Mouse (Mus musculus) G1E-ER4 (cell line): Measurements from ENCODE around the gene Olfr812. TPM values are rescaled to one million over a fixed set of nuclear protein-coding genes. Genes with fewer than 3 reads are reported as not detected.
"Not testable (repeated sequence)": the region's sequence is repeated elsewhere in the genome, so short reads cannot be mapped to it uniquely, and the experiment has no call there.

ENCODE experiments used
- GATA1 ChIP-seq: IDR thresholded peaks from one replicate; pipeline ENCODE4 v1.8.0; 2012; ENCODE audit warnings: low read length, inconsistent platforms
- polyA plus RNA-seq: library from polyadenylated mRNA; stranded (reverse); fragments of >175 nt; gene quantifications from 2 replicates; pipeline ENCODE4 v1.2.3, GENCODE M21; 2012

The Olfr812 gene
- polyA plus RNA-seq = not detected in 2 replicates

GRCm38 (mm10) chr10:129845994-129846393, at the start of gene Olfr812:
Olfr812 (minus strand) TSS chr10:129846094.
- no peak for TF ChIP-seq GATA1

- TF ChIP-seq GATA1 = no peak
These were observed 40.0 kb upstream of the Olfr812 start for GRCm38 (mm10) chr10:129885934-129886333.

GRCm38 (mm10) chr10:129879751-129880150, 33.9 kb upstream of the Olfr812 start, which contains the start of gene Olfr814:
Olfr814 (minus strand) TSS chr10:129879851.
- TF ChIP-seq GATA1 = not testable (repeated sequence)

- TF ChIP-seq GATA1 = no peak
These were observed 9.2 kb upstream of the Olfr812 start, which contains the start of gene Olfr813 for GRCm38 (mm10) chr10:129855067-129855466. Olfr813 (plus strand) TSS chr10:129855367.

GRCm38 (mm10) chr10:129847343-129847742, 1.4 kb upstream of the Olfr812 start:
- no peak for TF ChIP-seq GATA1

- no peak for TF ChIP-seq GATA1
These were observed 41.6 kb downstream of the Olfr812 start, which contains the start of gene Olfr811 for GRCm38 (mm10) chr10:129804296-129804695. Olfr811 (minus strand) TSS chr10:129804396.

- no peak for TF ChIP-seq GATA1
These were observed 51.1 kb downstream of the Olfr812 start, which contains the start of gene Olfr810 for GRCm38 (mm10) chr10:129794817-129795216. Olfr810 (minus strand) TSS chr10:129794917.

Other genes starting within 250 kb of the Olfr812 start
- not detected in 2 replicates for gene Olfr796, start 233.5 kb downstream of the Olfr812 start, polyA plus RNA-seq
- gene Olfr798, start 218.2 kb downstream of the Olfr812 start, polyA plus RNA-seq = not detected in 2 replicates
- not detected in 2 replicates for gene Olfr799, start 208.6 kb downstream of the Olfr812 start, polyA plus RNA-seq
- gene Olfr800, start 188.4 kb downstream of the Olfr812 start, polyA plus RNA-seq = not detected in 2 replicates
- not detected in 2 replicates for gene Olfr801, start 172.2 kb downstream of the Olfr812 start, polyA plus RNA-seq
- gene Olfr802, start 157.9 kb downstream of the Olfr812 start, polyA plus RNA-seq = not detected in 2 replicates
- not detected in 2 replicates for gene Olfr803, start 151.8 kb downstream of the Olfr812 start, polyA plus RNA-seq
- gene Olfr804, start 142.9 kb downstream of the Olfr812 start, polyA plus RNA-seq = not detected in 2 replicates
- gene Olfr805, start 116.7 kb downstream of the Olfr812 start, polyA plus RNA-seq = not detected in 2 replicates
- not detected in 2 replicates for gene Olfr806, start 104.2 kb downstream of the Olfr812 start, polyA plus RNA-seq
- gene Olfr807, start 88.3 kb downstream of the Olfr812 start, polyA plus RNA-seq = not detected in 2 replicates
- not detected in 2 replicates for gene Olfr808, start 80.6 kb downstream of the Olfr812 start, polyA plus RNA-seq
- gene Olfr809, start 71.5 kb downstream of the Olfr812 start, polyA plus RNA-seq = not detected in 2 replicates
- gene Olfr810, start 51.2 kb downstream of the Olfr812 start, polyA plus RNA-seq = not detected in 2 replicates
- gene Olfr811, start 41.7 kb downstream of the Olfr812 start, polyA plus RNA-seq = not detected in 2 replicates
- gene Olfr813, start 9.3 kb upstream of the Olfr812 start, polyA plus RNA-seq = not detected in 2 replicates
- not detected in 2 replicates for gene Olfr814, start 33.8 kb upstream of the Olfr812 start, polyA plus RNA-seq
- not detected in 2 replicates for gene Olfr815, start 59.8 kb upstream of the Olfr812 start, polyA plus RNA-seq
- gene Olfr816, start 69.5 kb upstream of the Olfr812 start, polyA plus RNA-seq = not detected in 2 replicates
- gene Olfr818, start 103.0 kb upstream of the Olfr812 start, polyA plus RNA-seq = not detected in 2 replicates
- gene Olfr819, start 121.2 kb upstream of the Olfr812 start, polyA plus RNA-seq = not detected in 2 replicates
- gene Olfr247, start 130.0 kb upstream of the Olfr812 start, polyA plus RNA-seq = not detected in 2 replicates
- gene Gm10310, start 139.0 kb upstream of the Olfr812 start, polyA plus RNA-seq = not detected in 2 replicates
- gene Olfr820, start 166.5 kb upstream of the Olfr812 start, polyA plus RNA-seq = not detected in 2 replicates
- gene Olfr821, start 184.3 kb upstream of the Olfr812 start, polyA plus RNA-seq = not detected in 2 replicates
- not detected in 2 replicates for gene Olfr822, start 225.1 kb upstream of the Olfr812 start, polyA plus RNA-seq